Mouse (Mus musculus) cortical plate, adult 2 months (tissue): ENCODE measurements around the gene Iba57.

Experiments used
- CTCF ChIP-seq: fragments of 200-500 bp; IDR thresholded peaks from 2 replicates; pipeline ENCODE4 v1.5.1; 2011; ENCODE audit warnings: mild to moderate bottlenecking, control low read depth, low read length; ENCODE audit not compliant: insufficient read depth; ENCODE audit errors: extremely low read depth
- POLR2A ChIP-seq: fragments of 200-500 bp; IDR thresholded peaks from 2 replicates; pipeline ENCODE4 v1.6.1; 2011; ENCODE audit warnings: mild to moderate bottlenecking, low read length, control low read depth; ENCODE audit not compliant: insufficient read depth; ENCODE audit errors: extremely low read depth

GRCm38 (mm10) chr11:59159558-59159957 is 4.0 kb downstream of the Iba57 start:
- no peak for TF ChIP-seq CTCF
- no peak for TF ChIP-seq POLR2A
